8 mouse cellular contexts compared by ENCODE assay signal in the genomic region with DNA sequence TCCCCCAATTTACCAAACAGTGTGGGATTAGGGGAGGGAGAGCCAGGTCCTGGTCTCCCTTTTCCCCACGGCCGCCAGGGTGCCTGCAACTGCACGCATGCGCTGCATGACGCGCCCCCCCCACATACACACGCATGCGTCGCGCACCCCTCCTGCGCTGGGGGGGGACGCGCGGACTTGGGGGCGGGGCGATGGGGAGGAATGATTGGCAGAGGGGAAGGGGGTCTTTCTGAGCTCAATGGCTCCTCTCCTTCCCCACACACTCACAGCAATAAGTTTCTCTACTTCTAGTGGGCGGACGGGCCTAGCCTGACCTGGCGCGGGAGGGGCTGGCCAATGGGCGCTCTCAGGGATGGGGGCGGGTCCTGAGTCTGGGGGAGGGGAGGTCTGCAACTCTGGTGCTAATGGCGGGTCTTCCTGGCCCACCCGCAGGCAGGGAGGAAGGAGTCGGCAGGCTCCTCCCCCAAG. TPM values are rescaled to one million over a fixed set of nuclear protein-coding genes. Genes with fewer than 3 reads are reported as not detected.
A peak's percentile ranks its signal among the peaks of the same experiment; 100 is the strongest.
DNase-seq lines count a peak whose midpoint lies in the region; ATAC-seq lines count a peak whose summit lies in the region.

No protein-coding gene starts in this region.

- H3K4me3 ChIP-seq in heart, embryonic 14.5 days (ENCODE audit: control insufficient read depth in 1 of 2, insufficient read depth in 1 of 2, low read depth in 1 of 2, low read length in 2 of 2): peak overlapping the region in 1 of 2 experiments; percentile 12; a peak in 1 of 4 replicates
- peak overlapping the region; percentile 34 for H3K4me3 ChIP-seq in forebrain, embryonic 12.5 days (replicated peaks)
- H3K4me3 ChIP-seq in limb, embryonic 10.5 days: peak overlapping the region; percentile 45
- peak overlapping the region; percentile 22 for H3K4me3 ChIP-seq in neural tube, embryonic 11.5 days (ENCODE audit: low read depth, low read length)

- peaks cover 77% of the 10 kb centered on the region for H3K27me3 ChIP-seq in heart, embryonic 14.5 days (ENCODE audit: control insufficient read depth, insufficient read depth, low read length)
- H3K27me3 ChIP-seq in forebrain, embryonic 12.5 days: peaks cover 87% of the 10 kb centered on the region
- peaks cover 89% of the 10 kb centered on the region for H3K27me3 ChIP-seq in limb, embryonic 10.5 days (ENCODE audit: low read depth, poor library complexity, severe bottlenecking)
- H3K27me3 ChIP-seq in neural tube, embryonic 11.5 days (ENCODE audit: control insufficient read depth, insufficient read depth, low read length): peaks cover 24% of the 10 kb centered on the region; the same call in 1 of the 2 replicates

- ATAC-seq in heart, embryonic 14.5 days (ENCODE audit: insufficient number of reproducible peaks, insufficient read depth, low FRiP score, low read depth): no peak
- ATAC-seq in forebrain, embryonic 12.5 days (ENCODE audit: low FRiP score): peak; percentile 73
- peak; percentile 73 for ATAC-seq in neural tube, embryonic 11.5 days (ENCODE audit: insufficient read depth, low FRiP score, low TSS enrichment)

- H3K4me1 ChIP-seq in heart, embryonic 14.5 days (ENCODE audit: control insufficient read depth in 2 of 2, insufficient read depth in 2 of 2, low read length in 2 of 2): 0 out of 4 replicates have a peak, but pooled peaks cover 0 to 2% of the 10 kb centered on the region in 2 experiments
- H3K4me1 ChIP-seq in forebrain, embryonic 12.5 days: peaks cover 37% of the 10 kb centered on the region
- H3K4me1 ChIP-seq in limb, embryonic 10.5 days: peaks cover 42% of the 10 kb centered on the region
- H3K4me1 ChIP-seq in neural tube, embryonic 11.5 days (ENCODE audit: control insufficient read depth, insufficient read depth, low read length): peaks cover 5% of the 10 kb centered on the region; the same call in 1 of the 2 replicates

- no peak overlapping the region for H3K9ac ChIP-seq in heart, embryonic 14.5 days (ENCODE audit: low read length)
- H3K9ac ChIP-seq in forebrain, embryonic 12.5 days: peak overlapping the region; percentile 33
- peak overlapping the region; percentile 2 for H3K9ac ChIP-seq in neural tube, embryonic 11.5 days (ENCODE audit: low read length)

- H3K36me3 ChIP-seq in heart, embryonic 14.5 days (ENCODE audit: control insufficient read depth, insufficient read depth, low read length): no peaks in the 10 kb centered on the region
- H3K36me3 ChIP-seq in forebrain, embryonic 12.5 days (replicated peaks): no peaks in the 10 kb centered on the region
- H3K36me3 ChIP-seq in limb, embryonic 10.5 days: no peaks in the 10 kb centered on the region
- H3K36me3 ChIP-seq in neural tube, embryonic 11.5 days (ENCODE audit: control insufficient read depth, insufficient read depth, low read length): no peaks in the 10 kb centered on the region

- peak overlapping the region; percentile 43 for H3K4me2 ChIP-seq in heart, embryonic 14.5 days (ENCODE audit: low read length)
- peak overlapping the region; percentile 54 for H3K4me2 ChIP-seq in forebrain, embryonic 12.5 days
- peak overlapping the region; percentile 29 for H3K4me2 ChIP-seq in neural tube, embryonic 11.5 days (ENCODE audit: low read depth)

- H3K9me3 ChIP-seq in heart, embryonic 14.5 days (ENCODE audit: control insufficient read depth, low read length): no peaks in the 10 kb centered on the region
- H3K9me3 ChIP-seq in forebrain, embryonic 12.5 days: no peaks in the 10 kb centered on the region
- no peaks in the 10 kb centered on the region for H3K9me3 ChIP-seq in limb, embryonic 10.5 days (replicated peaks)
- no peaks in the 10 kb centered on the region for H3K9me3 ChIP-seq in neural tube, embryonic 11.5 days (ENCODE audit: control insufficient read depth, low read length)

- H3K27ac ChIP-seq in heart, embryonic 14.5 days (replicated peaks in 1 of 2; ENCODE audit: control insufficient read depth in 1 of 2, insufficient read depth in 1 of 2, low read depth in 2 of 2, low read length in 2 of 2): no peak overlapping the region
- H3K27ac ChIP-seq in forebrain, embryonic 12.5 days: no peak overlapping the region
- peak overlapping the region; percentile 79 for H3K27ac ChIP-seq in limb, embryonic 10.5 days
- no peak overlapping the region for H3K27ac ChIP-seq in neural tube, embryonic 11.5 days (ENCODE audit: low read depth, low read length)

- DNase-seq in heart, adult 11 months: no peak
- peak; percentile 95 for DNase-seq in R1 (ENCODE audit: low read depth, low spot score)
- peak; percentile 83 for DNase-seq in limb, embryonic 10.5 days (ENCODE audit: low spot score)
- DNase-seq in neural tube, embryonic 11.5 days (ENCODE audit: low spot score): peak; percentile 84
- DNase-seq in B cell, adult 2 months: no peak
- DNase-seq in spleen, postnatal 4 days (ENCODE audit: low spot score in 2 of 2): no peak

- 2% methylated on average over 25 of the region's 25 CpGs for WGBS in heart, embryonic 14.5 days
- WGBS in forebrain, embryonic 12.5 days: 1% methylated on average over 25 of the region's 25 CpGs
- under 1% methylated on average over 25 of the region's 25 CpGs for WGBS in limb, embryonic 10.5 days
- under 1% methylated on average over 21 of the region's 25 CpGs for WGBS in neural tube, embryonic 11.5 days

RNA-seq across cellular contexts. Expression of gene Kcnc3, which starts 13.7 kb away (rescaled TPM):
- polyA plus RNA-seq in heart, embryonic 14.5 days (2014; fragmentation: Nextera tagmentation; extraction: Ambion mirVana): not detected in 2 replicates
- polyA plus RNA-seq in forebrain, embryonic 12.5 days (2016; fragmentation: Nextera tagmentation; extraction: Ambion mirVana): 1.7 and 1.9 TPM in 2 replicates
- 0.21 and 0.28 TPM in 2 replicates for polyA plus RNA-seq in limb, embryonic 10.5 days (2016; fragmentation: Nextera tagmentation; extraction: Ambion mirVana)
- polyA plus RNA-seq in neural tube, embryonic 11.5 days (2014; fragmentation: Nextera tagmentation; extraction: Ambion mirVana): 0.92 and 1.7 TPM in 2 replicates

RNA-seq across cellular contexts. Expression of gene Napsa, which starts 32.0 kb away (rescaled TPM):
- 0.35 and 0.92 TPM in 2 replicates for polyA plus RNA-seq in heart, embryonic 14.5 days (2014; fragmentation: Nextera tagmentation; extraction: Ambion mirVana)
- polyA plus RNA-seq in forebrain, embryonic 12.5 days (2016; fragmentation: Nextera tagmentation; extraction: Ambion mirVana): 0.38 and 0.51 TPM in 2 replicates
- polyA plus RNA-seq in limb, embryonic 10.5 days (2016; fragmentation: Nextera tagmentation; extraction: Ambion mirVana): 0.14 and 0.20 TPM in 2 replicates
- 0.42 and 0.49 TPM in 2 replicates for polyA plus RNA-seq in neural tube, embryonic 11.5 days (2014; fragmentation: Nextera tagmentation; extraction: Ambion mirVana)

RNA-seq across cellular contexts. Expression of gene Nr1h2, which starts 50.4 kb away (rescaled TPM):
- 53.3 and 57.8 TPM in 2 replicates for polyA plus RNA-seq in heart, embryonic 14.5 days (2014; fragmentation: Nextera tagmentation; extraction: Ambion mirVana)
- polyA plus RNA-seq in forebrain, embryonic 12.5 days (2016; fragmentation: Nextera tagmentation; extraction: Ambion mirVana): 72.7 and 73.5 TPM in 2 replicates
- 74.5 and 82.2 TPM in 2 replicates for polyA plus RNA-seq in limb, embryonic 10.5 days (2016; fragmentation: Nextera tagmentation; extraction: Ambion mirVana)
- polyA plus RNA-seq in neural tube, embryonic 11.5 days (2014; fragmentation: Nextera tagmentation; extraction: Ambion mirVana): 68.1 and 71.9 TPM in 2 replicates

RNA-seq across cellular contexts. Expression of gene Pold1, which starts 55.5 kb away (rescaled TPM):
- polyA plus RNA-seq in heart, embryonic 14.5 days (2014; fragmentation: Nextera tagmentation; extraction: Ambion mirVana): 28.6 and 29.2 TPM in 2 replicates
- polyA plus RNA-seq in forebrain, embryonic 12.5 days (2016; fragmentation: Nextera tagmentation; extraction: Ambion mirVana): 111 and 126 TPM in 2 replicates
- polyA plus RNA-seq in limb, embryonic 10.5 days (2016; fragmentation: Nextera tagmentation; extraction: Ambion mirVana): 175 and 184 TPM in 2 replicates
- polyA plus RNA-seq in neural tube, embryonic 11.5 days (2014; fragmentation: Nextera tagmentation; extraction: Ambion mirVana): 62.3 and 64.8 TPM in 2 replicates

Comparison
In these comparisons a context has a peak if more than half of its experiments do, and no peak if none do; other contexts are left out.
1. DNase-seq: peak in R1 (single experiment), limb, embryonic 10.5 days (single experiment) and neural tube, embryonic 11.5 days (single experiment); none in heart, adult 11 months (single experiment), B cell, adult 2 months (0 of 2) and spleen, postnatal 4 days (0 of 2).
2. Peak in every context shown above with its lines, with median percentiles within 50 percentile points of each other: H3K4me2 ChIP-seq.